Mouse (Mus musculus): ENCODE results near the gene Slc35f6.

DNA sequence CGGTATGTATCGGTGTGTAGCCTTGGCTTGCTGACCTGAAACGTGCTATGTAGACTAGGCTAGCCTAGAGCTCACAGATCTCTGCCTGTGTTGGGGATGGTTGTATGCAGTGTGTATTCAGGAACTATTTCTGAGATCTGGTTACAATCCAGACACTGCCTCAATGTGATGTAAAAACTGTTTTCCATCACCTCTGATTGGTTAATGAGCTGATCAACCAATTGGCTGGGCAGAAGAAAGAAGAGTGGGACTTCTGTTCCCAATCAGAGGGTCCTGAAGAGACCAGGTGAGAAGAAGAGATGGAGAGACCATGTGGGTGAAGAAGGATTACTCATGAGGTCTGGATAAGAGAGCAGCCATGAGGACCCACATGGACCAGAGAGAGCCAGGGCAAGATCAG, 20.0 kb downstream of the Slc35f6 start:
- no peak for TF ChIP-seq CTCF (IDR thresholded peaks at IDR 0.05; ENCODE audit: extremely low read depth, insufficient read depth, low read length)
- no peak for TF ChIP-seq POLR2A (IDR thresholded peaks at IDR 0.05; ENCODE audit: extremely low read depth, insufficient read depth, low read length)

All from cortical plate, adult 2 months (tissue).